Mouse (Mus musculus): ENCODE data around the gene Drc1. TPM values are rescaled to one million over a fixed set of nuclear protein-coding genes. Genes with fewer than 3 reads are reported as not detected.

Drc1 gene
- polyA plus RNA-seq, 1 experiment from 2014 or later = 1.7 TPM

DNA sequence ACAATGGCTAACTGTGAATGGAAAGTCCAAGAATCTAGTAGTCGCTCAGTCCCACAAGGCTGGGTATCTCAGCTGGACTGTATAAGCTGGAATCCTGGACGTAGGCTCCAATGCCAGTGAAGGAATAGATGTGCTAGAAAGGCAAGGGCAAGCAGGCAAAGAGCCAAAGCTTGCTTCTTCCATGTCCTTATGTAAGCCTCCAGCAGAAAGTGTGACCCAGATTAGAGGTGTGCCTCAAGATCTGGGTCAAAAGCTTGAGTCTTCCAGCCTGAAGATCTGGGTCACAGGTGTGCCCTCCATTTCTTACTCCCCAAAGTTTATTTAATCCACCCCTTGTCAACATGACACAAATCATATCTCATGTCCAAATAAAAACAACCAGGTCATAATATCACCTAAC is 4.8 kb upstream of the Drc1 start:
- H3K27me3 ChIP-seq (replicated peaks; ENCODE audit: control insufficient read depth, insufficient read depth, low read length) = peaks cover 6% of the 10 kb centered on the region
- ATAC-seq (replicated peaks; ENCODE audit: low FRiP score) (no peak), DNase-seq (ENCODE audit: low spot score) (no peak)
- no peak overlapping the region for H3K4me3 ChIP-seq (ENCODE audit: low read depth, low read length)
- no peak overlapping the region for H3K4me2 ChIP-seq
- H3K9me3 ChIP-seq (ENCODE audit: control insufficient read depth, low read length) = no peaks in the 10 kb centered on the region
- no peaks in the 10 kb centered on the region for H3K4me1 ChIP-seq (replicated peaks; ENCODE audit: control insufficient read depth, insufficient read depth, low read length)
- no peak overlapping the region for H3K9ac ChIP-seq (ENCODE audit: low read depth, low read length)
- 91% methylated on average over 2 of the region's 2 CpGs for WGBS
- H3K36me3 ChIP-seq (ENCODE audit: control insufficient read depth, insufficient read depth, low read length) = no peaks in the 10 kb centered on the region
- no peak overlapping the region for H3K27ac ChIP-seq (ENCODE audit: low read depth, low read length)

DNA sequence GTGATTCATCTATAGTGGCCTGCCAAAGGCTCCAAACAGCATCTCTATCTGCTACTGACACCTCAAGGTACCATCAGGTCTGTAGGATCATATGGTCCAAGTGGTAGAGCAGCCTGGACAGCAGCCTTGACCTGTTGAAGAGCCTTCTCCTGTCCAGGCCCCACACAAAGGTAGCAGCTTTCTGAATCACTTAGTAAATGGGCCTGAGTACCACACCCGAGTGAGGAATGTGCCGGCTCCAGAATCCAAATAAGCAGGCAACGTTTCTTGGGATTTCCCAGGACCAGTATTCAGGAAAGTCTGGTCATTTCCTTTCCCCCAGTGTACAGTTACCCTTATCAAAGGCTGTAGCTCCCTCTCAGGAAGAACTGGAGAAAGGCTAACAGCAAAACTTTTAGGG is 2.2 kb upstream of the Drc1 start:
- no peak for DNase-seq (ENCODE audit: low spot score)
- no peak for ATAC-seq (replicated peaks; ENCODE audit: low FRiP score)
- H3K27me3 ChIP-seq (replicated peaks; ENCODE audit: control insufficient read depth, insufficient read depth, low read length) = peaks cover 6% of the 10 kb centered on the region
- H3K9ac ChIP-seq (ENCODE audit: low read depth, low read length) = no peak overlapping the region
- no peaks in the 10 kb centered on the region for H3K4me1 ChIP-seq (replicated peaks; ENCODE audit: control insufficient read depth, insufficient read depth, low read length)
- H3K27ac ChIP-seq (ENCODE audit: low read depth, low read length) = no peak overlapping the region
- 66% methylated on average over 3 of the region's 3 CpGs for WGBS
- H3K36me3 ChIP-seq (ENCODE audit: control insufficient read depth, insufficient read depth, low read length) = no peaks in the 10 kb centered on the region
- H3K9me3 ChIP-seq (ENCODE audit: control insufficient read depth, low read length) = no peaks in the 10 kb centered on the region
- H3K4me2 ChIP-seq = no peak overlapping the region
- no peak overlapping the region for H3K4me3 ChIP-seq (ENCODE audit: low read depth, low read length)

- Histone ChIP-seq H3K9ac (ENCODE audit: low read depth, low read length) (no peak overlapping the region), H3K4me2 (no peak overlapping the region), H3K36me3 (ENCODE audit: control insufficient read depth, insufficient read depth, low read length) (no peaks in the 10 kb centered on the region), H3K9me3 (ENCODE audit: control insufficient read depth, low read length) (no peaks in the 10 kb centered on the region), H3K27ac (ENCODE audit: low read depth, low read length) (no peak overlapping the region), H3K27me3 (replicated peaks; ENCODE audit: control insufficient read depth, insufficient read depth, low read length) (peaks cover 6% of the 10 kb centered on the region), H3K4me3 (ENCODE audit: low read depth, low read length) (no peak overlapping the region), H3K4me1 (replicated peaks; ENCODE audit: control insufficient read depth, insufficient read depth, low read length) (no peaks in the 10 kb centered on the region)
- DNase-seq (ENCODE audit: low spot score) (no peak), ATAC-seq (replicated peaks; ENCODE audit: low FRiP score) (no peak)
- whole genome bisulfite sequencing = 78% methylated on average over 4 of the region's 4 CpGs
Measured at GRCm38 (mm10) chr5:30279446-30279845, 1.7 kb upstream of the Drc1 start.

DNA sequence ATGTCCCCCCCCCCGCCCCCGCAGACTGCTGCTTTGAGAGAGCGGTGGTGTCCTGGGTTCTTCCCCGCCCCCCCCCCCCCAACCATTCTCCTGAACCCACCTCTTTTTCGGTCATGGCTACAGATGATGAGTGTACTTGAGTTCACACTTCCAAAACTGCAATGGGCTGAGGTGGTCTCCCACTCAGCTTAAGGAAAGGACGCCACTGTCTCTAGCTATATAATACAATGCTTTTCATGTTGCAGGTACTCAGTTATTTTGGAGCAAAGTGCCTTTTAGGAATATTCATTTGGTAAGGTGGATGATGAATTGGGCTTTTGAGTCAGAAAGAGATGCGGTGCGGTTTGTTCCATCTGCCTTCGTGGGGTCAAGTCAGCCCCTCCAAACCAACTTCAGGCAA is 324 bp upstream of the Drc1 start:
- WGBS = 39% methylated on average over 9 of the region's 9 CpGs
- ATAC-seq (replicated peaks; ENCODE audit: low FRiP score) (no peak), DNase-seq (ENCODE audit: low spot score) (no peak)
- H3K9ac ChIP-seq (ENCODE audit: low read depth, low read length) = no peak overlapping the region
- peak overlapping the region; percentile 50 for H3K4me2 ChIP-seq
- H3K4me1 ChIP-seq (replicated peaks; ENCODE audit: control insufficient read depth, insufficient read depth, low read length) = no peaks in the 10 kb centered on the region
- H3K27ac ChIP-seq (ENCODE audit: low read depth, low read length) = no peak overlapping the region
- peak overlapping the region; percentile 7; the same call in 1 of the 2 replicates for H3K4me3 ChIP-seq (ENCODE audit: low read depth, low read length)
- peaks cover 6% of the 10 kb centered on the region for H3K27me3 ChIP-seq (replicated peaks; ENCODE audit: control insufficient read depth, insufficient read depth, low read length)
- H3K36me3 ChIP-seq (ENCODE audit: control insufficient read depth, insufficient read depth, low read length) = no peaks in the 10 kb centered on the region
- peaks cover 4% of the 10 kb centered on the region; the same call in 1 of the 2 replicates for H3K9me3 ChIP-seq (ENCODE audit: control insufficient read depth, low read length)

- H3K4me3 ChIP-seq (ENCODE audit: low read depth, low read length) = no peak overlapping the region
- H3K27ac ChIP-seq (ENCODE audit: low read depth, low read length) = peak overlapping the region; percentile 80
- H3K9me3 ChIP-seq (ENCODE audit: control insufficient read depth, low read length) = peaks cover 4% of the 10 kb centered on the region; the same call in 1 of the 2 replicates
- DNase-seq (ENCODE audit: low spot score) (no peak), ATAC-seq (replicated peaks; ENCODE audit: low FRiP score) (peak; percentile 18; the same call in 1 of the 2 replicates)
- H3K27me3 ChIP-seq (replicated peaks; ENCODE audit: control insufficient read depth, insufficient read depth, low read length) = peaks cover 2% of the 10 kb centered on the region
- no peak overlapping the region for H3K9ac ChIP-seq (ENCODE audit: low read depth, low read length)
- 70% methylated on average over 10 of the region's 10 CpGs for WGBS
- peaks cover 18% of the 10 kb centered on the region for H3K4me1 ChIP-seq (replicated peaks; ENCODE audit: control insufficient read depth, insufficient read depth, low read length)
- peak overlapping the region; percentile 39 for H3K4me2 ChIP-seq
- H3K36me3 ChIP-seq (ENCODE audit: control insufficient read depth, insufficient read depth, low read length) = no peaks in the 10 kb centered on the region
Measured at GRCm38 (mm10) chr5:30285944-30286799, 5.0 kb downstream of the Drc1 start.

DNA sequence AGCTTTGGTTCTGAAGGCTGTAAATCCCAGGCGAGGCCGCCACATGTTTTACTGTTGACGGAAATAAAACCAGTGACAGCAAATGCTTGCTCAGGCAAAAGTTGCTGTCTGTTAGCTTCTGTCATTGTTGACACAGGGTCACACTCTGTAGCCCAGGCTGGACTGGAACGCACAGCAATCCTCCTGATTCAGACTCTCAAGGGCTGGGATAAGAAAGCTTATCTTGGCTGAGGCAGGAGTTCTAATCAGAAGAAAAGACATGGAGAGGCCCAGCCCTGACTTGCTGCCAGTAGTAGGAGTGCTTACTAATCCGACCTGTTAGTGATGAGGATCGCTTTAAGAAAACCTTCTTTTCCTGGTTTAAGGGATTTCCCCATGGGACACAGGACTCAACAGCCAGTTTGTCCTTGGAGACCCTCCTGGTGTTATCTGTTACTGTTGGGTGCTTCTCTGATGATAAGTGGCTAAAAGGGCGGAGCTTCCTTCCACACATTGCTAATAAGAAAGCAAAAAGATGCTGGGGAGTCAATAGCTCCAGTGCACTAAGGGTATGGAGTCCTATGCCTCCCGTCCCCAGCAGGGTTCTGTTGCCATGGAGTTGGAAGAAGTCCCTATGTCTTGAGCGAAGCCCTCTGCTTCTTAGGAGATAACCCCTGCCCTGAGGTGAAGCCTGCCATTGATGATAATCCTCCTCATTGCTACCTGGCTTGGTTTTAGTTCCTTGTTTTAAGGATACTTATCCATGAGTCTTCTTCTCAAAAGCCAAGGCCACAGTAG is 6.1 kb downstream of the Drc1 start:
- Histone ChIP-seq H3K4me2 (peak overlapping the region; percentile 40), H3K9me3 (ENCODE audit: control insufficient read depth, low read length) (peaks cover 4% of the 10 kb centered on the region; the same call in 1 of the 2 replicates), H3K27me3 (replicated peaks; ENCODE audit: control insufficient read depth, insufficient read depth, low read length) (no peaks in the 10 kb centered on the region), H3K36me3 (ENCODE audit: control insufficient read depth, insufficient read depth, low read length) (no peaks in the 10 kb centered on the region), H3K27ac (ENCODE audit: low read depth, low read length) (peak overlapping the region; percentile 80), H3K4me3 (ENCODE audit: low read depth, low read length) (no peak overlapping the region), H3K9ac (ENCODE audit: low read depth, low read length) (no peak overlapping the region), H3K4me1 (replicated peaks; ENCODE audit: control insufficient read depth, insufficient read depth, low read length) (peaks cover 18% of the 10 kb centered on the region)
- 54% methylated on average over 9 of the region's 9 CpGs for WGBS
- ATAC-seq (replicated peaks; ENCODE audit: low FRiP score) (peak; percentile 94), DNase-seq (ENCODE audit: low spot score) (no peak)

GRCm38 (mm10) chr5:30340815-30341214 is 59.6 kb downstream of the Drc1 start:
- DNase-seq (ENCODE audit: low spot score) = no peak
- H3K4me2 ChIP-seq = no peak overlapping the region
- WGBS = 77% methylated on average over 5 of the region's 5 CpGs
- no peak overlapping the region for H3K9ac ChIP-seq (ENCODE audit: low read depth, low read length)
- no peak overlapping the region for H3K27ac ChIP-seq (ENCODE audit: low read depth, low read length)
- peaks cover 20% of the 10 kb centered on the region for H3K27me3 ChIP-seq (replicated peaks; ENCODE audit: control insufficient read depth, insufficient read depth, low read length)
- H3K4me3 ChIP-seq (ENCODE audit: low read depth, low read length) = no peak overlapping the region
- no peaks in the 10 kb centered on the region for H3K9me3 ChIP-seq (ENCODE audit: control insufficient read depth, low read length)
- no peaks in the 10 kb centered on the region for H3K36me3 ChIP-seq (ENCODE audit: control insufficient read depth, insufficient read depth, low read length)
- H3K4me1 ChIP-seq (replicated peaks; ENCODE audit: control insufficient read depth, insufficient read depth, low read length) = no peaks in the 10 kb centered on the region
- no peak for ATAC-seq (replicated peaks; ENCODE audit: low FRiP score)

DNA sequence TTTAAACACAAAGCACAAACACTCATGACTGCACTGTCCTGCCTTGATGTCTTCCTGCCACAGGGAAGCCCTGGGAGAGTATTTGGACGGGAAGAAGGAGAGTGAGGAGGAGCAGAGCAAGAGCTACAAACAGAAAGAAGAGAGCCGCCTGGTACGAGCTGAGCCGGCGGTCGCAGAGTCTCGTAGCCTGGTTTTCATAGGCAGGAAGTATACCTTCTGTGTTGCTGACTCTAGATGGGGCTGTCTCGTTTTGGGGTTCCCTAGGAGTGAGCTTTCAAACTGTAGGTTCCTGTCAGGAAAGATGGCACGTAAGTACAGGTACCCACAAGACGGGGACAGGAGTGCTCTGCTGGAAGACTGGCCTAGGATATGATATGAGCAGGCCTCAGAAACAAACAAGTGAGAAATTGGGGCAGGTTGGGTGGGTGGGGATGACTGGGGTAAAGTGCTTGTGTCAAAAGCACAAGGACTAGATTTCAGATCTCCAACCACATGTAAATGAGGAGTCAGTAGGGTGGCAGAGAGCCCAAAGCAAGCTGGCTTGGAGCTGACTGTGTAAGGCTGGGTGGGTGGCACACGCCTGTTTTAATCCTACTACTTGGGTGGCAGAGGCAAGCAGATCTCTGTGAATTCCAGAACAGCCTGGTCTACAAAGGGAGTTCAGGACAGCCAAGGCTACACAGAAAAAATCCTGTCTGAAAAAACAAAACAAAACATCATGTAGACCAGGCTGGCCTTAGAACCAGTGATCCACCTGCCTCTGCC is 60.6 kb downstream of the Drc1 start:
- H3K27me3 ChIP-seq (replicated peaks; ENCODE audit: control insufficient read depth, insufficient read depth, low read length) = peaks cover 20% of the 10 kb centered on the region
- no peak overlapping the region for H3K27ac ChIP-seq (ENCODE audit: low read depth, low read length)
- no peak overlapping the region for H3K4me3 ChIP-seq (ENCODE audit: low read depth, low read length)
- no peak for DNase-seq (ENCODE audit: low spot score)
- no peaks in the 10 kb centered on the region for H3K9me3 ChIP-seq (ENCODE audit: control insufficient read depth, low read length)
- no peaks in the 10 kb centered on the region for H3K4me1 ChIP-seq (replicated peaks; ENCODE audit: control insufficient read depth, insufficient read depth, low read length)
- ATAC-seq (replicated peaks; ENCODE audit: low FRiP score) = no peak
- 70% methylated on average over 11 of the region's 11 CpGs for WGBS
- no peak overlapping the region for H3K4me2 ChIP-seq
- no peak overlapping the region for H3K9ac ChIP-seq (ENCODE audit: low read depth, low read length)
- no peaks in the 10 kb centered on the region for H3K36me3 ChIP-seq (ENCODE audit: control insufficient read depth, insufficient read depth, low read length)

Measured in liver, embryonic 11.5 days (tissue).